Mouse (Mus musculus) MEL (cell line): Measurements from ENCODE around the gene Fstl3. TPM values are rescaled to one million over a fixed set of nuclear protein-coding genes. Genes with fewer than 3 reads are reported as not detected.
A peak's percentile ranks its signal among the peaks of the same experiment; 100 is the strongest.

Experiments
- DNase-seq: peaks from one replicate; pipeline ENCODE4 v3.0.0; 2011; ENCODE audit warnings: low read depth, low spot score
- H3K27ac ChIP-seq: 2 replicates; pipeline ENCODE4 v1.5.1; 2012; ENCODE audit warnings: low read depth, mild to moderate bottlenecking, control low read depth, low read length, moderate library complexity; ENCODE audit not compliant: control insufficient read depth
- H3K27me3 ChIP-seq, 2 experiments: fragments of 150-350 bp in 1 of 2; sonication (generic) in 1 of 2; 2 replicates each; pipeline ENCODE4 v1.6.1; 2012; ENCODE audit warnings: low read length in 2 of 2, mild to moderate bottlenecking in 2 of 2, improper control_type of control experiment in 1 of 2, moderate library complexity in 1 of 2; ENCODE audit not compliant: insufficient read depth in 2 of 2, control insufficient read depth in 1 of 2
- H3K36me3 ChIP-seq, 2 experiments: 2 replicates each; pipeline ENCODE4 v1.6.1; 2012 to 2014; ENCODE audit warnings: low read length in 2 of 2, improper control_type of control experiment in 1 of 2, inconsistent platforms in 1 of 2, mild to moderate bottlenecking in 1 of 2; ENCODE audit not compliant: insufficient read depth in 2 of 2, control insufficient read depth in 1 of 2
- H3K4me1 ChIP-seq, 2 experiments: fragments of 150-350 bp in 1 of 2; sonication (generic) in 1 of 2; 2 replicates each; pipeline ENCODE4 v1.6.1; 2012; ENCODE audit warnings: low read length in 2 of 2, improper control_type of control experiment in 1 of 2, mild to moderate bottlenecking in 1 of 2; ENCODE audit not compliant: insufficient read depth in 2 of 2, control insufficient read depth in 1 of 2
- H3K4me3 ChIP-seq, 2 experiments: fragments of 150-350 bp in 1 of 2; sonication (generic) in 1 of 2; 2 replicates each; pipeline ENCODE4 v1.5.1; 2012; ENCODE audit warnings: low read depth in 2 of 2, low read length in 2 of 2, mild to moderate bottlenecking in 2 of 2, moderate library complexity in 2 of 2, control low read depth in 1 of 2, improper control_type of control experiment in 1 of 2; ENCODE audit not compliant: control insufficient read depth in 1 of 2, insufficient read depth in 1 of 2
- H3K79me2 ChIP-seq: 2 replicates; pipeline ENCODE4 v1.6.1; 2012; ENCODE audit warnings: mild to moderate bottlenecking, low read length, moderate library complexity; ENCODE audit not compliant: control insufficient read depth, poor library complexity, insufficient read depth
- H3K9ac ChIP-seq: 2 replicates; pipeline ENCODE4 v1.6.1; 2012; ENCODE audit warnings: low read depth, mild to moderate bottlenecking, control low read depth, low read length, moderate library complexity; ENCODE audit not compliant: control insufficient read depth, poor library complexity, severe bottlenecking
- H3K9me3 ChIP-seq: fragments of 150-350 bp; sonication (generic); replicated peaks from 2 replicates; pipeline ENCODE4 v1.6.1; 2012; ENCODE audit warnings: mild to moderate bottlenecking, low read length, improper control_type of control experiment, moderate library complexity; ENCODE audit not compliant: insufficient read depth
- CTCF ChIP-seq, 3 experiments: IDR thresholded peaks in 2 of 3; conservative IDR thresholded peaks in 1 of 3; 2 replicates each; pipeline ENCODE4 v1.5.1; 2011 to 2012; ENCODE audit warnings: low read length in 3 of 3, low read depth in 2 of 3, mild to moderate bottlenecking in 2 of 3, improper control_type of control experiment in 1 of 3, inconsistent platforms in 1 of 3, mixed read lengths in 1 of 3, moderate library complexity in 1 of 3; ENCODE audit not compliant: control insufficient read depth in 1 of 3, insufficient read depth in 1 of 3, poor library complexity in 1 of 3, severe bottlenecking in 1 of 3
- ETS1 ChIP-seq: IDR thresholded peaks from 2 replicates; pipeline ENCODE4 v1.6.1; 2012; ENCODE audit warnings: low read depth, mild to moderate bottlenecking, inconsistent platforms, low read length, improper control_type of control experiment, moderate library complexity
- GATA1 ChIP-seq: IDR thresholded peaks from 2 replicates; pipeline ENCODE4 v1.6.1; 2011; ENCODE audit warnings: low read depth, low read length, improper control_type of control experiment
- JUND ChIP-seq: IDR thresholded peaks from 2 replicates; pipeline ENCODE4 v1.6.1; 2011; ENCODE audit warnings: low read depth, mild to moderate bottlenecking, improper control_type of control experiment, low read length
- MAX ChIP-seq: IDR thresholded peaks from 2 replicates; pipeline ENCODE4 v1.6.1; 2011; ENCODE audit warnings: low read length, improper control_type of control experiment
- MAZ ChIP-seq: IDR thresholded peaks from 2 replicates; pipeline ENCODE4 v1.6.1; 2012; ENCODE audit warnings: low read depth, mild to moderate bottlenecking, inconsistent platforms, low read length, improper control_type of control experiment
- MYB ChIP-seq: IDR thresholded peaks from 2 replicates; pipeline ENCODE4 v1.6.1; 2011; ENCODE audit warnings: mild to moderate bottlenecking, low read depth, low read length, improper control_type of control experiment
- MYC ChIP-seq: IDR thresholded peaks from 2 replicates; pipeline ENCODE4 v1.6.1; 2011; ENCODE audit warnings: low read depth, mild to moderate bottlenecking, low read length, improper control_type of control experiment, moderate library complexity
- NELFE ChIP-seq: IDR thresholded peaks from 2 replicates; pipeline ENCODE4 v1.6.1; 2011; ENCODE audit warnings: low read depth, low read length, improper control_type of control experiment
- NRF1 ChIP-seq: IDR thresholded peaks from 2 replicates; pipeline ENCODE4 v1.6.1; 2014; ENCODE audit warnings: low read depth, mild to moderate bottlenecking, inconsistent platforms, low read length, improper control_type of control experiment, moderate library complexity; ENCODE audit not compliant: poor library complexity, insufficient read depth, severe bottlenecking
- RCOR1 ChIP-seq: IDR thresholded peaks from 2 replicates; pipeline ENCODE4 v1.6.1; 2012; ENCODE audit warnings: low read depth, mild to moderate bottlenecking, inconsistent platforms, low read length, improper control_type of control experiment
- SIN3A ChIP-seq: IDR thresholded peaks from 2 replicates; pipeline ENCODE4 v1.6.1; 2012; ENCODE audit warnings: low read length, improper control_type of control experiment, inconsistent platforms
- TBP ChIP-seq: IDR thresholded peaks from 2 replicates; pipeline ENCODE4 v1.8.0; 2011; ENCODE audit warnings: low read depth, low read length, improper control_type of control experiment
- TCF12 ChIP-seq: IDR thresholded peaks from 2 replicates; pipeline ENCODE4 v1.6.1; 2014; ENCODE audit warnings: low read depth, mild to moderate bottlenecking, inconsistent platforms, low read length, improper control_type of control experiment, moderate library complexity
- ZC3H11A ChIP-seq: IDR thresholded peaks from 2 replicates; pipeline ENCODE4 v1.6.1; 2012; ENCODE audit warnings: low read depth, mild to moderate bottlenecking, inconsistent platforms, low read length, improper control_type of control experiment
- ZKSCAN1 ChIP-seq: IDR thresholded peaks from 2 replicates; pipeline ENCODE4 v1.6.1; 2012; ENCODE audit warnings: low read depth, mild to moderate bottlenecking, inconsistent platforms, low read length, improper control_type of control experiment, moderate library complexity
- ZMIZ1 ChIP-seq: IDR thresholded peaks from 2 replicates; pipeline ENCODE4 v1.6.1; 2012; ENCODE audit warnings: low read depth, mild to moderate bottlenecking, inconsistent platforms, low read length, improper control_type of control experiment, moderate library complexity
- polyA plus RNA-seq, 2 experiments: library from polyadenylated mRNA; stranded (reverse) in 1 of 2; unstranded in 1 of 2; fragments of >175 nt in 1 of 2; fragments of >200 nt in 1 of 2; gene quantifications; 2 replicates each; pipeline versions ENCODE4 v1.2.1 to v1.2.4; 2012; ENCODE audit warnings: low replicate concordance in 2 of 2, low read depth in 1 of 2; ENCODE audit not compliant: insufficient read length in 2 of 2, insufficient read depth in 1 of 2, missing spikeins in 1 of 2
- total RNA-seq: library from RNA; depleted of rRNA; stranded (reverse); fragments of 300-350 nt; gene quantifications from 2 replicates; pipeline ENCODE4 v1.2.3, GENCODE M21; 2012

Gene Fstl3
- total and polyA plus RNA-seq, 3 experiments: 4.3 to 7.1 TPM; not detected in 1

DNA sequence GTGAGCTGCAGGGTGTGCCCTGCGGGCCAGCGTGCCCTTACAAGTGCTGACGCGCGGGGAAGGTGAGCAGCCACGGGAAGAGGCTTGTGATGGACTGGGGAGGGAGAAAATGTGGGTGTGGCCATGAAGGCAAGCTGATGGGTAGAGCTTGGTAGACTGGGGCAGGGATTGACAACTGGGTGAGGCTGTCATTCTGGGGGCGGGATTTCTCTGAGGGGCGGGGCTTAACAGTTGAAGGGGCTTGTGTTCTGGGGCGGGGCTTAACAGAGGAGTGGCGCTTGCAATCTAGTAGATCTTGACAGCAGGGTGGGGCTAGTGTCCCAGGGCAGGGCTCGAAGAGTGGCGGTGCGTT is 3.6 kb downstream of the Fstl3 start:
- TF ChIP-seq GATA1: peak; percentile 35; the same call in 1 of the 2 replicates
- TF ChIP-seq TBP: peak; percentile 18; the same call in 1 of the 2 replicates
- no peak for TF ChIP-seq ETS1
- no peak for TF ChIP-seq MYB
- no peak for TF ChIP-seq CTCF (IDR thresholded peaks at IDR 0.05 in 2 of 3, conservative IDR thresholded peaks at IDR 0.05 in 1 of 3; ENCODE audit: control insufficient read depth in 1 of 3, insufficient read depth in 1 of 3, low read depth in 2 of 3, low read length in 3 of 3, poor library complexity in 1 of 3, severe bottlenecking in 1 of 3)
- peak; percentile 94 for DNase-seq
- Histone ChIP-seq H3K4me3 (peak overlapping the region; percentile 53 to 71; a peak in 3 of 4 replicates), H3K79me2 (no peaks in the 10 kb centered on the region), H3K36me3 (no peaks in the 10 kb centered on the region), H3K27ac (no peak overlapping the region), H3K9me3 (no peaks in the 10 kb centered on the region), H3K9ac (no peak overlapping the region), H3K4me1 (peaks cover 0 to 8% of the 10 kb centered on the region in 2 experiments; a peak in 1 of 4 replicates), H3K27me3 (no peaks in the 10 kb centered on the region)

DNA sequence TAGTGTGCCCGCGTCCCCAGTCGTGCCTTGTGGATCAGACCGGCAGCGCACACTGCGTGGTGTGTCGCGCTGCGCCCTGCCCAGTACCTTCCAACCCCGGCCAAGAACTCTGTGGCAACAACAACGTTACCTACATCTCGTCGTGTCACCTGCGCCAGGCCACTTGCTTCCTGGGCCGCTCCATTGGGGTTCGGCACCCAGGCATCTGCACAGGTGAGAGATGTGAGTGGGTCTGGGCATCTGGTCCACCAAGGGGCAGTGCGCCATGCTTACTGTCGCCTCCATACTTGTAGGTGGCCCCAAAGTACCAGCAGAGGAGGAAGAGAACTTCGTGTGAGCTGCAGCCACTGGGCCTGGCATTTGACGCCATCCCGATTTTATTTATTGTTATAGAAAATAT is 4.1 kb downstream of the Fstl3 start:
- Histone ChIP-seq H3K9ac (no peak overlapping the region), H3K36me3 (no peaks in the 10 kb centered on the region), H3K27ac (no peak overlapping the region), H3K79me2 (no peaks in the 10 kb centered on the region), H3K27me3 (no peaks in the 10 kb centered on the region), H3K9me3 (no peaks in the 10 kb centered on the region), H3K4me3 (peak overlapping the region; percentile 6 to 71; a peak in 2 of 4 replicates), H3K4me1 (peaks cover 0 to 8% of the 10 kb centered on the region in 2 experiments; a peak in 1 of 4 replicates)
- no peak for TF ChIP-seq TCF12
- TF ChIP-seq ETS1: no peak
- no peak for TF ChIP-seq MYB
- no peak for TF ChIP-seq JUND
- no peak for TF ChIP-seq MAX
- no peak for TF ChIP-seq SIN3A
- TF ChIP-seq ZMIZ1: no peak
- TF ChIP-seq NRF1: no peak
- TF ChIP-seq MAZ: no peak
- no peak for TF ChIP-seq RCOR1
- no peak for TF ChIP-seq NELFE
- TF ChIP-seq ZKSCAN1: no peak
- no peak for TF ChIP-seq ZC3H11A
- no peak for TF ChIP-seq MYC
- no peak for DNase-seq
